Mouse (Mus musculus) cerebellum, postnatal 36 days (tissue): ENCODE measurements around the gene Vmn1r168.
"Not testable (repeated sequence)": the region's sequence is repeated elsewhere in the genome, so short reads cannot be mapped to it uniquely, and the experiment has no call there.

Experiments used
- DNase-seq, 2 experiments: peaks; one replicate each; pipeline ENCODE4 v3.0.0; 2021 to 2022; ENCODE audit warnings: mixed read lengths in 2 of 2

The Vmn1r168 gene

GRCm38 (mm10) chr7:23539432-23539831, at the start of gene Vmn1r168:
Vmn1r168 (plus strand) TSS chr7:23539732.
- not testable (repeated sequence) for DNase-seq

- DNase-seq = not testable (repeated sequence)
These were observed 32.4 kb upstream of the Vmn1r168 start, which contains the start of gene Vmn1r167 for GRCm38 (mm10) chr7:23507106-23507505. Vmn1r167 (minus strand) TSS chr7:23507206.

DNA sequence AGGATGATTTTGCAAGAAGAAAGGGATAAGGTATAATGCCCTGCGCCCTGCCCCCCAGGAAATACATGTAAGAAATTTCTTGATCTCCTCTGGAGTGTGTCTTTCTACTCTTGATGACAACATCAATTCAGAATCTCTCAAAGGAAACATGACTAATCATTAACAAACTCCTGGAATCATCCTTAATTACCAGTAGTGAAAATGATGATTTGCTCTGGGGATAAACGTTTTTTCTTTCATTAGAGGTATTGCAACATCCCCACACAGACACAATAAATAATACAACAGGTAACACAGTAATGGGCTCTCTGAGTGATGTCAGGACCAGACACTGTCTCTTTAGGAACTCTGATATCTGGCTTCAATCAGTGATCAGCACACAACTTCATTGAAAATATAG, 35.7 kb downstream of the Vmn1r168 start, which contains the start of gene Vmn1r169:
Gene Vmn1r169, plus strand, starts transcription at position 301 of the 400 bp plus-strand sequence.
- not testable (repeated sequence) for DNase-seq
